Mouse (Mus musculus) MEL (cell line): ENCODE data around the gene Atrip.

Experiments used
- CHD2 ChIP-seq: IDR thresholded peaks from 2 replicates; pipeline ENCODE4 v1.6.1; 2011; ENCODE audit warnings: low read length, improper control_type of control experiment
- CTCF ChIP-seq, 3 experiments: IDR thresholded peaks in 2 of 3; conservative IDR thresholded peaks in 1 of 3; 2 replicates each; pipeline ENCODE4 v1.5.1; 2011 to 2012; ENCODE audit warnings: low read length in 3 of 3, low read depth in 2 of 3, mild to moderate bottlenecking in 2 of 3, improper control_type of control experiment in 1 of 3, inconsistent platforms in 1 of 3, mixed read lengths in 1 of 3, moderate library complexity in 1 of 3; ENCODE audit not compliant: control insufficient read depth in 1 of 3, insufficient read depth in 1 of 3, poor library complexity in 1 of 3, severe bottlenecking in 1 of 3
- GABPA ChIP-seq: IDR thresholded peaks from 2 replicates; pipeline ENCODE4 v1.6.1; 2012; ENCODE audit warnings: low read depth, mild to moderate bottlenecking, inconsistent platforms, low read length, improper control_type of control experiment, moderate library complexity
- MAFK ChIP-seq: IDR thresholded peaks from 2 replicates; pipeline ENCODE4 v1.6.1; 2011; ENCODE audit warnings: low read depth, mild to moderate bottlenecking, low read length, improper control_type of control experiment, borderline replicate concordance
- MAX ChIP-seq: IDR thresholded peaks from 2 replicates; pipeline ENCODE4 v1.6.1; 2011; ENCODE audit warnings: low read length, improper control_type of control experiment
- MEF2A ChIP-seq: IDR thresholded peaks from 2 replicates; pipeline ENCODE4 v1.6.1; 2014; ENCODE audit warnings: low read depth, mild to moderate bottlenecking, inconsistent platforms, low read length, improper control_type of control experiment; ENCODE audit not compliant: poor library complexity, insufficient replicate concordance, severe bottlenecking; ENCODE audit errors: extremely low read depth
- POLR2AphosphoS2 ChIP-seq: IDR thresholded peaks from 2 replicates; pipeline ENCODE4 v1.6.1; 2011; ENCODE audit warnings: low read length, improper control_type of control experiment
- POLR2AphosphoS5 ChIP-seq: IDR thresholded peaks from 2 replicates; pipeline ENCODE4 v1.6.1; 2012; ENCODE audit warnings: low read depth, borderline replicate concordance, mild to moderate bottlenecking, inconsistent platforms, low read length, moderate library complexity, mixed read lengths

DNA sequence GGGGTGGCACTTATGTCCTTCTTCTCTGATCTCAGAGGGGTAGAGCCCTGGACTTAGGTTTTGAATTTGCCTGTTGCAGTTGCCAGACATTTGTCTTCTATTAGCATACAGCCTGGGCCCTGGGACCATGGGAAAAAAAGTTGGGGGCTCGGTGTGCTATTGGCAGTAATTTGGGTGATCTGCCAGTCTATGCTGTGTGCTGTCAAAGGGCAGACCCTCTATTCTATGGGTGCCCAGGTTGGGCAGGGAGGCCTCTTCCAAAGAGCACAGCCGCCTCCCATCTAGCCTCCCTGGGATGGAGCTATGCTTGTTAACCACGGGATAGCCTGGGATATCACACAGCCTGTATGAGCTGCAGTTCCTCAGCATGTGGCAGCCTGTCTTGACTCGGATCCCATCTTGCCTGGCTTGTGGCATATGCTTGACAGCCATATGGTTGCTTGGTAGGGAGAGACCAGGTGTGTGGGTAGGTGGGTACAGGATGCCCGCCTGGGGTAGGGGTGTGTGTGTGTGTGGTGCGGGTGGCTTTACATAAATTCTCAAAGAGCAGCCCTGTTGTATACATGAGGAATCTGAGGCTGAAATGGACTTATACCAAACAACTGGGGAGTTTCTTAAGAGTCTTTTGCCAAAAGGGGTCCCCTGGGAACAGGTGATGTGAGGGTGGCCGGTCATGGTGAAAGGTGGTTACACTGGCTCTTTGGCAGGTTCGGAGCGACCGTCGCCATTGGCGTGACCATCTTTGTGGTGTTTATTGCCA is 18.5 kb downstream of the Atrip start:
- TF ChIP-seq MEF2A (no peak), CTCF (IDR thresholded peaks at IDR 0.05 in 2 of 3, conservative IDR thresholded peaks at IDR 0.05 in 1 of 3; ENCODE audit: control insufficient read depth in 1 of 3, insufficient read depth in 1 of 3, low read depth in 2 of 3, low read length in 3 of 3, poor library complexity in 1 of 3, severe bottlenecking in 1 of 3) (no peak), GABPA (no peak), MAFK (no peak), MAX (no peak), POLR2AphosphoS5 (no peak), CHD2 (no peak), POLR2AphosphoS2 (no peak)
